Mouse (Mus musculus): Measurements from ENCODE around the gene Mtrf1. TPM values are rescaled to one million over a fixed set of nuclear protein-coding genes. Genes with fewer than 3 reads are reported as not detected.

The Mtrf1 gene
- polyA plus RNA-seq (2016; fragmentation: Nextera tagmentation; extraction: Ambion mirVana): 9.4 and 11.4 TPM in 2 replicates

GRCm38 (mm10) chr14:79397321-79398122 lies at the start of gene Mtrf1:
Gene Mtrf1 (plus strand): TSS chr14:79397772.
- H3K4me3 ChIP-seq: peak within 1 kb of the TSS; percentile 70
- H3K27ac ChIP-seq (replicated peaks): peak within 1 kb of the TSS; percentile 96

GRCm38 (mm10) chr14:79358055-79358454 lies 39.5 kb upstream of the Mtrf1 start:
- Histone ChIP-seq H3K27me3 (ENCODE audit: low read depth, poor library complexity, severe bottlenecking) (no peaks in the 10 kb centered on the region), H3K9me3 (replicated peaks) (no peaks in the 10 kb centered on the region), H3K4me3 (no peak overlapping the region), H3K27ac (replicated peaks) (no peak overlapping the region), H3K36me3 (peaks cover 92% of the 10 kb centered on the region), H3K4me1 (no peaks in the 10 kb centered on the region)
- 93% methylated on average over 2 of the region's 2 CpGs for WGBS
- no peak for DNase-seq (ENCODE audit: low spot score)

More at GRCm38 (mm10) chr14:79397321-79398122, at the start of gene Mtrf1:
- Histone ChIP-seq H3K36me3 (peaks cover 11% of the 10 kb centered on the region), H3K27me3 (ENCODE audit: low read depth, poor library complexity, severe bottlenecking) (no peaks in the 10 kb centered on the region), H3K9me3 (replicated peaks) (no peaks in the 10 kb centered on the region), H3K4me1 (peaks cover 9% of the 10 kb centered on the region; the same call in 1 of the 2 replicates)
- 21% methylated on average over 23 of the region's 23 CpGs for WGBS
- DNase-seq (ENCODE audit: low spot score): peak; percentile 66

- H3K36me3 ChIP-seq: peaks cover 71% of the 10 kb centered on the region
- no peak overlapping the region for H3K4me3 ChIP-seq
Measured at GRCm38 (mm10) chr14:79377041-79377440, 20.5 kb upstream of the Mtrf1 start.

GRCm38 (mm10) chr14:79383120-79383519 lies 14.5 kb upstream of the Mtrf1 start:
- 96% methylated on average over 7 of the region's 7 CpGs for WGBS
- H3K4me3 ChIP-seq: no peak overlapping the region
- peaks cover 4% of the 10 kb centered on the region; the same call in 1 of the 2 replicates for H3K4me1 ChIP-seq
- no peak overlapping the region for H3K27ac ChIP-seq (replicated peaks)
- no peaks in the 10 kb centered on the region for H3K27me3 ChIP-seq (ENCODE audit: low read depth, poor library complexity, severe bottlenecking)
- peaks cover 84% of the 10 kb centered on the region for H3K36me3 ChIP-seq
- H3K9me3 ChIP-seq (replicated peaks): no peaks in the 10 kb centered on the region
- no peak for DNase-seq (ENCODE audit: low spot score)

More at GRCm38 (mm10) chr14:79377041-79377440, 20.5 kb upstream of the Mtrf1 start:
- Histone ChIP-seq H3K4me1 (no peaks in the 10 kb centered on the region), H3K27me3 (ENCODE audit: low read depth, poor library complexity, severe bottlenecking) (no peaks in the 10 kb centered on the region), H3K9me3 (replicated peaks) (no peaks in the 10 kb centered on the region), H3K27ac (replicated peaks) (no peak overlapping the region)
- DNase-seq (ENCODE audit: low spot score): no peak

- no peaks in the 10 kb centered on the region for H3K9me3 ChIP-seq (replicated peaks)
- no peak for DNase-seq (ENCODE audit: low spot score)
- no peaks in the 10 kb centered on the region for H3K27me3 ChIP-seq (ENCODE audit: low read depth, poor library complexity, severe bottlenecking)
- H3K4me1 ChIP-seq: peaks cover 18% of the 10 kb centered on the region
- H3K4me3 ChIP-seq: no peak overlapping the region
- no peak overlapping the region for H3K27ac ChIP-seq (replicated peaks)
- WGBS: 93% methylated on average over 3 of the region's 3 CpGs
- peaks cover 38% of the 10 kb centered on the region for H3K36me3 ChIP-seq
Measured at GRCm38 (mm10) chr14:79388304-79388703, 9.3 kb upstream of the Mtrf1 start.

GRCm38 (mm10) chr14:79389438-79390264 lies 7.9 kb upstream of the Mtrf1 start:
- Histone ChIP-seq H3K27ac (replicated peaks) (peak overlapping the region; percentile 97), H3K36me3 (peaks cover 34% of the 10 kb centered on the region), H3K4me1 (peaks cover 18% of the 10 kb centered on the region), H3K27me3 (ENCODE audit: low read depth, poor library complexity, severe bottlenecking) (no peaks in the 10 kb centered on the region), H3K9me3 (replicated peaks) (no peaks in the 10 kb centered on the region), H3K4me3 (peak overlapping the region; percentile 68)
- 3% methylated on average over 16 of the region's 16 CpGs for WGBS
- no peak for DNase-seq (ENCODE audit: low spot score)

GRCm38 (mm10) chr14:79390265-79390926 lies 7.2 kb upstream of the Mtrf1 start, which contains the start of gene Naa16:
Gene Naa16 (minus strand): TSS chr14:79390778.
- under 1% methylated on average over 71 of the region's 71 CpGs for WGBS
- peaks cover 18% of the 10 kb centered on the region for H3K4me1 ChIP-seq

GRCm38 (mm10) chr14:79393289-79393688 lies 4.3 kb upstream of the Mtrf1 start:
- H3K4me1 ChIP-seq: peaks cover 18% of the 10 kb centered on the region
- no peaks in the 10 kb centered on the region for H3K9me3 ChIP-seq (replicated peaks)
- 79% methylated on average over 1 of the region's 1 CpGs for WGBS
- H3K36me3 ChIP-seq: 0 out of 2 replicates have a peak, but pooled peaks cover under 1% of the 10 kb centered on the region
- no peaks in the 10 kb centered on the region for H3K27me3 ChIP-seq (ENCODE audit: low read depth, poor library complexity, severe bottlenecking)
- H3K4me3 ChIP-seq: no peak overlapping the region
- no peak for DNase-seq (ENCODE audit: low spot score)
- no peak overlapping the region for H3K27ac ChIP-seq (replicated peaks)

More at GRCm38 (mm10) chr14:79390265-79390926, 7.2 kb upstream of the Mtrf1 start, which contains the start of gene Naa16:
- Histone ChIP-seq H3K36me3 (peaks cover 28% of the 10 kb centered on the region), H3K27ac (replicated peaks) (peak within 1 kb of the TSS; percentile 97), H3K9me3 (replicated peaks) (no peaks in the 10 kb centered on the region), H3K27me3 (ENCODE audit: low read depth, poor library complexity, severe bottlenecking) (no peaks in the 10 kb centered on the region), H3K4me3 (peak within 1 kb of the TSS; percentile 68)
- peak; percentile 97 for DNase-seq (ENCODE audit: low spot score)

- no peak overlapping the region for H3K27ac ChIP-seq (replicated peaks)
- no peaks in the 10 kb centered on the region for H3K36me3 ChIP-seq
- H3K4me3 ChIP-seq: no peak overlapping the region
- H3K27me3 ChIP-seq (ENCODE audit: low read depth, poor library complexity, severe bottlenecking): no peaks in the 10 kb centered on the region
- no peaks in the 10 kb centered on the region for H3K9me3 ChIP-seq (replicated peaks)
- H3K4me1 ChIP-seq: peaks cover 11% of the 10 kb centered on the region
- peak; percentile 33 for DNase-seq (ENCODE audit: low spot score)
Measured at GRCm38 (mm10) chr14:79394564-79394963, 3.0 kb upstream of the Mtrf1 start.

GRCm38 (mm10) chr14:79407641-79408040 lies 10.1 kb downstream of the Mtrf1 start:
- Histone ChIP-seq H3K4me3 (no peak overlapping the region), H3K4me1 (no peaks in the 10 kb centered on the region), H3K9me3 (replicated peaks) (no peaks in the 10 kb centered on the region), H3K27ac (replicated peaks) (no peak overlapping the region), H3K27me3 (ENCODE audit: low read depth, poor library complexity, severe bottlenecking) (no peaks in the 10 kb centered on the region), H3K36me3 (peaks cover 32% of the 10 kb centered on the region)
- WGBS: 89% methylated on average over 2 of the region's 2 CpGs
- no peak for DNase-seq (ENCODE audit: low spot score)

- no peak for DNase-seq (ENCODE audit: low spot score)
- WGBS: 89% methylated on average over 6 of the region's 6 CpGs
Measured at GRCm38 (mm10) chr14:79409278-79409830, 11.8 kb downstream of the Mtrf1 start.

GRCm38 (mm10) chr14:79410662-79411061 lies 13.1 kb downstream of the Mtrf1 start:
- no peak for DNase-seq (ENCODE audit: low spot score)
- whole genome bisulfite sequencing: 75% methylated on average over 2 of the region's 2 CpGs
- H3K36me3 ChIP-seq: peaks cover 35% of the 10 kb centered on the region
- 0 out of 2 replicates have a peak, but pooled peaks cover 5% of the 10 kb centered on the region for H3K4me1 ChIP-seq
- no peak overlapping the region for H3K4me3 ChIP-seq
- H3K27me3 ChIP-seq (ENCODE audit: low read depth, poor library complexity, severe bottlenecking): no peaks in the 10 kb centered on the region
- H3K9me3 ChIP-seq (replicated peaks): no peaks in the 10 kb centered on the region
- H3K27ac ChIP-seq (replicated peaks): no peak overlapping the region

More at GRCm38 (mm10) chr14:79409278-79409830, 11.8 kb downstream of the Mtrf1 start:
- Histone ChIP-seq H3K36me3 (peaks cover 34% of the 10 kb centered on the region), H3K27me3 (ENCODE audit: low read depth, poor library complexity, severe bottlenecking) (no peaks in the 10 kb centered on the region), H3K9me3 (replicated peaks) (no peaks in the 10 kb centered on the region), H3K27ac (replicated peaks) (no peak overlapping the region), H3K4me1 (0 out of 2 replicates have a peak, but pooled peaks cover 5% of the 10 kb centered on the region), H3K4me3 (no peak overlapping the region)

Measured in midbrain, embryonic 10.5 days (tissue).